ENCODE assay signal across 8 mouse cellular contexts in genomic region chr3:127625296-127625695, GRCm38 (mm10). TPM values are rescaled to one million over a fixed set of nuclear protein-coding genes. Genes with fewer than 3 reads are reported as not detected.
DNase-seq lines count a peak whose midpoint lies in the region; ATAC-seq and TF ChIP-seq lines count a peak whose summit lies in the region.

No protein-coding gene starts in this region.

- no peaks in the 10 kb centered on the region for H3K4me1 ChIP-seq in CH12.LX (ENCODE audit: control insufficient read depth in 1 of 2, insufficient read depth in 2 of 2)
- H3K4me1 ChIP-seq in embryonic facial prominence, embryonic 12.5 days = no peaks in the 10 kb centered on the region
- H3K4me1 ChIP-seq in heart, embryonic 15.5 days (replicated peaks) = peaks cover 21% of the 10 kb centered on the region
- peaks cover 14% of the 10 kb centered on the region for H3K4me1 ChIP-seq in lung, embryonic 16.5 days (replicated peaks; ENCODE audit: control insufficient read depth, insufficient read depth, low read length)

- no peaks in the 10 kb centered on the region for H3K36me3 ChIP-seq in CH12.LX (replicated peaks in 1 of 2; ENCODE audit: control insufficient read depth in 1 of 2, insufficient read depth in 1 of 2, low read length in 1 of 2)
- no peaks in the 10 kb centered on the region for H3K36me3 ChIP-seq in embryonic facial prominence, embryonic 12.5 days
- no peaks in the 10 kb centered on the region for H3K36me3 ChIP-seq in heart, embryonic 15.5 days
- no peaks in the 10 kb centered on the region for H3K36me3 ChIP-seq in lung, embryonic 16.5 days (ENCODE audit: control insufficient read depth, insufficient read depth, low read length)

- in situ Hi-C loops in CH12.LX (cut with MboI; ENCODE audit: low pct_ligation_motif_present, low pct_unique_long_range_greater_than_20kb, low sequenced_read_pairs) = loop anchor here (25.0 kb wide), 1 partner anchor 112 kb away; no protein-coding TSS in a partner anchor

- H3K79me2 ChIP-seq in CH12.LX (replicated peaks; ENCODE audit: control insufficient read depth, extremely low read depth, insufficient read depth, poor library complexity, severe bottlenecking) = no peaks in the 10 kb centered on the region

- dilution Hi-C loops in CH12.LX (cut with MboI; ENCODE audit: extremely low pct_ligation_motif_present, extremely low pct_unique_long_range_greater_than_20kb, low sequenced_read_pairs) = no loop called here

- peak; percentile 73 for TF ChIP-seq RAD21 in CH12.LX (IDR thresholded peaks at IDR 0.05; ENCODE audit: low read depth, low read length)

- peak overlapping the region; percentile 29; the same call in 1 of the 2 replicates for H3K4me2 ChIP-seq in CH12.LX (ENCODE audit: insufficient read depth, low read depth, poor library complexity, severe bottlenecking)
- peak overlapping the region; percentile 52 for H3K4me2 ChIP-seq in embryonic facial prominence, embryonic 12.5 days (replicated peaks)
- H3K4me2 ChIP-seq in heart, embryonic 15.5 days = peak overlapping the region; percentile 88
- peak overlapping the region; percentile 81 for H3K4me2 ChIP-seq in lung, embryonic 16.5 days (ENCODE audit: low read depth, low read length)

- peak; percentile 45 for DNase-seq in CH12.LX (ENCODE audit: extremely low read depth)
- peak; percentile 33 for DNase-seq in adrenal gland, adult 8-10 months
- DNase-seq in kidney, postnatal 10 days = peak; percentile 84
- peak; percentile 78 to 80 for DNase-seq in thymus, postnatal 36 days

- no peak overlapping the region for H3K4me3 ChIP-seq in CH12.LX (replicated peaks in 1 of 3; ENCODE audit: low read depth in 2 of 3, low read length in 2 of 3, poor library complexity in 1 of 3)
- H3K4me3 ChIP-seq in embryonic facial prominence, embryonic 12.5 days = peak overlapping the region; percentile 22
- H3K4me3 ChIP-seq in heart, embryonic 15.5 days = peak overlapping the region; percentile 50
- peak overlapping the region; percentile 50 for H3K4me3 ChIP-seq in lung, embryonic 16.5 days (ENCODE audit: low read length)

- H3K27me3 ChIP-seq in CH12.LX (replicated peaks) = no peaks in the 10 kb centered on the region
- H3K27me3 ChIP-seq in embryonic facial prominence, embryonic 12.5 days = peaks cover 61% of the 10 kb centered on the region
- H3K27me3 ChIP-seq in heart, embryonic 15.5 days = peaks cover 73% of the 10 kb centered on the region
- H3K27me3 ChIP-seq in lung, embryonic 16.5 days (ENCODE audit: control insufficient read depth, insufficient read depth, low read depth, low read length) = peaks cover 59% of the 10 kb centered on the region

- no peaks in the 10 kb centered on the region for H3K9me3 ChIP-seq in CH12.LX (replicated peaks; ENCODE audit: low read length)
- no peaks in the 10 kb centered on the region for H3K9me3 ChIP-seq in embryonic facial prominence, embryonic 12.5 days
- H3K9me3 ChIP-seq in heart, embryonic 15.5 days (replicated peaks) = no peaks in the 10 kb centered on the region
- H3K9me3 ChIP-seq in lung, embryonic 16.5 days (ENCODE audit: control insufficient read depth, low read length) = no peaks in the 10 kb centered on the region

- no peak overlapping the region for H3K27ac ChIP-seq in CH12.LX (ENCODE audit: insufficient read depth, low read depth)
- no peak overlapping the region for H3K27ac ChIP-seq in embryonic facial prominence, embryonic 12.5 days
- H3K27ac ChIP-seq in heart, embryonic 15.5 days = no peak overlapping the region
- H3K27ac ChIP-seq in lung, embryonic 16.5 days (ENCODE audit: low read length) = no peak overlapping the region

- 0% methylated on average over 34 of the region's 36 CpGs for WGBS in embryonic facial prominence, embryonic 12.5 days
- WGBS in heart, embryonic 15.5 days = under 1% methylated on average over 36 of the region's 36 CpGs
- under 1% methylated on average over 36 of the region's 36 CpGs for WGBS in lung, embryonic 16.5 days

- 0 out of 2 replicates have a peak, but pooled peaks have one; percentile 44 for ATAC-seq in embryonic facial prominence, embryonic 12.5 days (ENCODE audit: insufficient number of reproducible peaks, insufficient read depth, low FRiP score, low TSS enrichment)
- ATAC-seq in heart, embryonic 15.5 days (replicated peaks; ENCODE audit: insufficient number of reproducible peaks, insufficient read depth, low FRiP score, low read depth) = peak; percentile 70
- ATAC-seq in lung, embryonic 16.5 days (ENCODE audit: low read depth) = peak; percentile 77
- ATAC-seq in neutrophil, adult 5-6 weeks (ENCODE audit: extremely low read depth, insufficient number of reproducible peaks, low FRiP score, poor library complexity, severe bottlenecking) = peak; percentile 86

- no peak for TF ChIP-seq POLR2A in CH12.LX (IDR thresholded peaks at IDR 0.05; ENCODE audit: low read depth, low read length)

- TF ChIP-seq EP300 in CH12.LX (IDR thresholded peaks at IDR 0.05; ENCODE audit: low read length) = no peak

- no peak overlapping the region for H3K9ac ChIP-seq in CH12.LX (ENCODE audit: insufficient read depth, low read depth)
- no peak overlapping the region for H3K9ac ChIP-seq in embryonic facial prominence, embryonic 12.5 days
- H3K9ac ChIP-seq in heart, embryonic 15.5 days = no peak overlapping the region
- no peak overlapping the region for H3K9ac ChIP-seq in lung, embryonic 16.5 days (ENCODE audit: low read length)

- TF ChIP-seq CTCF in CH12.LX (conservative IDR thresholded peaks at IDR 0.05 in 1 of 2, IDR thresholded peaks at IDR 0.05 in 1 of 2; ENCODE audit: low read depth in 2 of 2, low read length in 2 of 2) = peak; percentile 27 to 88; a peak in 2 of 4 replicates

TF ChIP-seq in CH12.LX, 34 proteins besides CTCF, POLR2A, EP300 and RAD21:
- no peak for TF ChIP-seq CHD2 (IDR thresholded peaks at IDR 0.05; ENCODE audit: low read length)
- no peak for TF ChIP-seq CHD1 (IDR thresholded peaks at IDR 0.05; ENCODE audit: low read depth, low read length)
- TF ChIP-seq ZC3H11A (IDR thresholded peaks at IDR 0.05; ENCODE audit: low read depth, low read length) = peak; percentile 26
- TF ChIP-seq TBP (conservative IDR thresholded peaks at IDR 0.05; ENCODE audit: low read depth, low read length) = no peak
- 0 out of 2 replicates have a peak, but pooled peaks have one; percentile 26 for TF ChIP-seq TCF12 (IDR thresholded peaks at IDR 0.05; ENCODE audit: low read depth, low read length)
- TF ChIP-seq USF2 (conservative IDR thresholded peaks at IDR 0.05; ENCODE audit: low read depth, low read length) = no peak
- peak; percentile 58; the same call in 1 of the 2 replicates for TF ChIP-seq MAX (IDR thresholded peaks at IDR 0.05; ENCODE audit: low read length)
- no peak for TF ChIP-seq MYC (IDR thresholded peaks at IDR 0.05; ENCODE audit: low read depth, low read length)
- no peak for TF ChIP-seq SIN3A (IDR thresholded peaks at IDR 0.05; ENCODE audit: low read length)
- no peak for TF ChIP-seq ETS1 (conservative IDR thresholded peaks at IDR 0.05; ENCODE audit: low read depth, low read length)
- TF ChIP-seq SMC3 (IDR thresholded peaks at IDR 0.05; ENCODE audit: low read depth, low read length) = peak; percentile 86
- peak; percentile 49; the same call in 1 of the 2 replicates for TF ChIP-seq UBTF (IDR thresholded peaks at IDR 0.05; ENCODE audit: low read depth, low read length)
- no peak for TF ChIP-seq BHLHE40 (IDR thresholded peaks at IDR 0.05; ENCODE audit: low read depth, low read length)
- TF ChIP-seq MAZ (IDR thresholded peaks at IDR 0.05; ENCODE audit: low read depth, low read length) = no peak
- TF ChIP-seq ELF1 (IDR thresholded peaks at IDR 0.05; ENCODE audit: low read depth, low read length) = peak; percentile 68

RNA-seq across cellular contexts. Expression of gene Neurog2, which starts 7.6 kb away (rescaled TPM):
- total RNA-seq in CH12.LX (2012; rRNA removed) = not detected in 2 replicates
- not detected in 2 replicates for total RNA-seq in CH12.LX (2014; rRNA removed)
- not detected in 2 replicates for polyA plus RNA-seq in CH12.LX (2012; ENCODE audit: insufficient read length, low read depth)
- not detected for total RNA-seq in adrenal gland, adult 8-10 months (2022)
- polyA plus RNA-seq in embryonic facial prominence, embryonic 12.5 days (2016; fragmentation: Nextera tagmentation; extraction: Ambion mirVana) = 3.9 and 5.2 TPM in 2 replicates
- not detected in 2 replicates for polyA plus RNA-seq in heart, embryonic 15.5 days (2015; fragmentation: Nextera tagmentation; extraction: Ambion mirVana)
- polyA plus RNA-seq in lung, embryonic 16.5 days (2015; fragmentation: Nextera tagmentation; extraction: Ambion mirVana) = not detected in 2 replicates
- total RNA-seq in neutrophil, adult 5-6 weeks (2017) = not detected in 2 replicates

Comparison
In these comparisons a context has a peak if more than half of its experiments do, and no peak if none do; other contexts are left out.
1. DNase-seq: peak in every context shown above with its lines; median percentile 84 in kidney, postnatal 10 days; 79 in thymus, postnatal 36 days; 45 in CH12.LX; 33 in adrenal gland, adult 8-10 months.
2. H3K4me2 ChIP-seq: peak in every context shown above with its lines; median percentile 88 in heart, embryonic 15.5 days; 81 in lung, embryonic 16.5 days; 52 in embryonic facial prominence, embryonic 12.5 days; 29 in CH12.LX.
3. H3K4me3 ChIP-seq: peak in embryonic facial prominence, embryonic 12.5 days (single experiment), heart, embryonic 15.5 days (single experiment) and lung, embryonic 16.5 days (single experiment); none in CH12.LX (0 of 3).
4. Peak in every context shown above with its lines, with median percentiles within 50 percentile points of each other: ATAC-seq.